Mouse (Mus musculus) small intestine, adult 2 months (tissue): ENCODE measurements at regions not wholly inside any gene's neighbourhood (a gene's known extent, or its start where the extent isn't known, plus 50 kb on each side); places are given as distances from the start of the nearest gene placed in this dataset.

Source experiments
- CTCF ChIP-seq: fragments of 200-500 bp; IDR thresholded peaks from 2 replicates; pipeline ENCODE4 v1.5.1; 2012; ENCODE audit warnings: low read depth, mild to moderate bottlenecking, control low read depth, inconsistent platforms, low read length, moderate library complexity, mixed read lengths; ENCODE audit not compliant: insufficient replicate concordance, insufficient read length; ENCODE audit errors: extremely low read depth
- POLR2A ChIP-seq: fragments of 200-500 bp; IDR thresholded peaks from 2 replicates; pipeline ENCODE4 v1.6.1; 2012; ENCODE audit warnings: low read depth, mild to moderate bottlenecking, control low read depth, inconsistent platforms, low read length, moderate library complexity

DNA sequence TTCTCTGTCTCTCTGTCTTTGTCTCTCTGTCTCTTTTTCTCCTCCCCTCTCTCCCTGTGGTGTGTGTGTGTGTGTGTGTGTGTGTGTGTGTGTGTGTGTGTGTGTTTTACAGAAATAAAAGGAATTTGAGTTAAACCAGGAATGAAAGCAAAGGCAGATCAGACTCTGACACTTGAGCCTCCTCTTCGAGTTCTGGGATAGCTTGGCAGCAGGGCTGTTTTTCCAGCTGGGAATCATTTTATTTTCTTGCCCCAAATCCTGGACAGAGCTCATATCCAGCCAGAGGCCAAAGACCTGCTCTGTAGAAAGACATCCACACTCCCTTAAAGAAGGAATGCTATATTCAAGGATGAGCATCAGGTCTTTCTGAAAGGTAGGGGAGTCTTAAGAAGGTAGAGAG, 450.2 kb upstream of the Cdh11 start:
- TF ChIP-seq POLR2A (no peak), CTCF (no peak)
